Mouse (Mus musculus): ENCODE measurements at regions not wholly inside any gene's neighbourhood (a gene's known extent, or its start where the extent isn't known, plus 50 kb on each side); places are given as distances from the start of the nearest gene placed in this dataset.
A peak's percentile ranks its signal among the peaks of the same experiment; 100 is the strongest.

DNA sequence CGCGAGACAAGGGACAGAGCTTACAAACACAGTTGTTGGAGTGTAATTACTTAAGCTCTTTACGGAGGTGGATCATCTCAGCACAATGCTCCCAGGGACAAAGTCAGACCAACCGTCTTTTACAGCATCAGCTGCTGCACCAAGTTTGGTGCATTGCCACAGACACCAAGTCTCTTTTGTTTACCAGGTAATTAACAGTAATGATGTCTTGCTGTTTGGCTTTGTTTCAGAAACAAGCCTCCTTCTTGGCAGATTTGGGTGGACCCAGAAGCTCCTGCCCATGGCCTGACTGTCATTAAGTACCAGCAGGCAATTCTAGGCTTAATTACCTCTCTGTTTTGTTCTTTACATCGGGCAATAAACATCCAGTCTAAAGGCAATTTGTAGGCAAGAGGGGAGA is 572.0 kb upstream of the Itga1 start:
- no peak for DNase-seq (ENCODE audit: low read depth, low spot score)

DNA sequence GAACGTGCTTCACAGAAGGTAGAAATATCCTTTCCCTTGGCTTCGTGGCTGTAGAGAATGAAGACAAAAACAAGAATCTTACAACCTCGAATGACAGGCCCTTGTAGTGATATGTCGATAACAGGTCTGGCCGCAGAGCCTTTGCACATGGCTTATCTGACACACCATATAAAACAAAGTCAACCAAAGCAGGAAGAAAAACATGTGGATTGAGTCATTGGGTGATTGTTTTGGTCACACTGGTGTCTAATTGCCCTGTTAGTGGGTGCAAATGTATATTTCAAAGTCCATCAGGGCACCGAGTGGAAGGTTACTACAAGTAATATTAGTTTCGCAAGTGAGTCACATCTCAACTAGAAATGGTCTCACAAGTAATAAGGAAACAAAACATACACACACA is 569.9 kb upstream of the Itga1 start:
- DNase-seq (ENCODE audit: low read depth, low spot score): no peak

DNA sequence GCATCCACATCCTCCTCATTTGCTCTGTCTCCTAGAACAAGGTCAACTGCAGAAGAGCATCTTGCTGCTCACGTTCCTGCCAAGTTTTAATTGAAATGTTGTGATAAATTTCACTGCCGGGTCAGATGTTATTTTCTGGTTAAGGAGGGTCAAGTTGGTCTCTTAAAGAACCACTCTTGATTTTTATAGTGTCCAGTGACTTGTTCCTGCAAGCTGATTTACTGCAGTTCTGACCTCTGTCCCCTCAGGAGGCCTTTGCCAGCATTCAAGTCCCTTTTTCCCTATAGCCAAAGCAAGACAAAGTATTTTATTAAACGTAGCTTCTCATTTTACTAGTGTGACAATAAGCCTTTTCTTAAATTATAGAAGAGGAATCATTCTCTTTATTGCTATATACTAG is 567.8 kb upstream of the Itga1 start:
- no peak for DNase-seq (ENCODE audit: low read depth, low spot score)

DNA sequence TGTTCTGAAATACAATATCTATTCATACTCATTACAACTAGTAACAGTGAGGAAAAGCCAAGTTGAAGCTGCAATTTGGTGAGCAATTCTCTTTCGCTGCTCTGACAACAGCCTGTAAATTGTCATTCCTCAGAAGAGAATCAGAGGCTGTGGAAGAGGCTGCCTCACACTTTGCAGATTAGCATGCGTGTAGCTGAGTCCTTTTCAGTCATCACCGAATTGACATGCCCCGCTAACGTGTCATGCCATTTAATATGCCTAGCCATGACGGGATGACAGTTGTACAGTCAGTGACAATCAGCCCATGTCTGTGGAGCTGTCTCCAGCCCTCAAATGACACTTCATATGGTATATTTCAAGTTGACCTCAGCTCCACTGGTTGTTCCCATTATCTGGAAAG is 553.4 kb upstream of the Itga1 start:
- no peak for DNase-seq (ENCODE audit: low read depth, low spot score)

DNA sequence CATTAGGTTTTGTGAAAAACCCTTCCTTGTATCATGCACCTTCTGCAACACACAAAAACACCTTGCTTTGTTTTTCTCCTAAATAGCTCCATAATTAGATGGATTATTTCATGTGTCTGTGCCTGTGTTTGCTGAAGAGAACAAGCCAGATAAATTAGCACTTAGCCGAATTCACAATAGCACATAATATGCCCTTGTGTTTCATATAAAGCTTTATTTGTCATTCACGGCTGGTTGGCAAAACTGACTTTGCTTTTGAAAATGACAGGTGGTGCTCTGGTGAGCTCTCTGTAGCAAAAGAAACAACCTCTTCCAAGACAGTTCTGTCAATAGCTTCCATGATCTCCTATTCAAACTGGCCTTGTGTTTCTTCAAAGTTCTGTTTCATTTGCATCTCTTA is 551.2 kb upstream of the Itga1 start:
- no peak for DNase-seq (ENCODE audit: low read depth, low spot score)

DNA sequence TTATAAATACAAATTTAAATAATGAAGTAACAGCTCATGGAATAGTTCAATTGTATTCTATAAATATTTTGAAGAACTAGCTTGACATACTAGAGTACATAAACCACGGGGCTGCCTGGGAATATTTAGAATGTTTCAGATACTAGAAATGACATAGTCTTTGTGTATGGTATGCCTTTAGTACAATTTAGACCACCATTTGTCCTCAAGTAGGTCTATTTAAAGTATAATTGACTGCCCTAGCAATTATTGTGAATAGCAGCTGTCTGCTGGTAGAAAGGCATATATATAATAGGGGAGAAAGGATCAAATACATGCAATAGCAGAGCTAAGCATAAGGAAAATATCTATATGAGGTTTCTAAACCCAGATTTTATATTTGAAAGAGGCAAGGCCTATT is 550.6 kb upstream of the Itga1 start:
- no peak for DNase-seq (ENCODE audit: low read depth, low spot score)

DNA sequence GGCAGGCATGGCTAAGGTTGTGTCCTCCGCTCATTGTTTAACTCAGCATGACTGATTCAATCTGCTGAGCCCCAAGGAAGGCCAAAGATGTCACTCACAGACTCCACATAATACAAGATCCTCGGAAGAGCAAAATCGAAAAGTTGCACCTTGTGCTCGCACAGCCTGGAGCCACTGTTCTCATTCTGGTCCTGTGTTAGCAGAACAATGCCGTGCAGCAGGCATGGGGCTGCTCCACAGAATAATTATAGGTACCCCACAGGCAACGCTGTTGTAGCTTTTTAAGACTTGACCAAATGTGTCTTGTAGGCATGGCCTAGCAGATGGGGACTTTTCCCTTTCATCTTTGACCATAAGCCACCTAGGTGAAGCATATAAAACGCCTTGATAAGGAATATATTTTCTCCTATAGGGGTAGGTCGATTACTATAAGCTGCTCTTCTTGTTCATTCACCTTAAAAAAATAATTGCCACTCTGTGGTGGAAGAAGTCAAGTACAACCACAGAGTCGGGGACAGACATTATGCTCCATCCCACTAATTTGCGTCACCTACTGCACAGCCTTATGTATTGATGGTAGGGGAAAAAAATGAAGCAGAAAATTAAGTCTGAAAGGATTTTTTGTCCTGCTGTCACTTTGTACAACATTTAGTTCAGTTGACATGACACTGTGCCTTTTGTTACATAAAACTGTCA is 529.8 kb upstream of the Itga1 start:
- peak; percentile 44 for DNase-seq (ENCODE audit: low read depth, low spot score)

DNA sequence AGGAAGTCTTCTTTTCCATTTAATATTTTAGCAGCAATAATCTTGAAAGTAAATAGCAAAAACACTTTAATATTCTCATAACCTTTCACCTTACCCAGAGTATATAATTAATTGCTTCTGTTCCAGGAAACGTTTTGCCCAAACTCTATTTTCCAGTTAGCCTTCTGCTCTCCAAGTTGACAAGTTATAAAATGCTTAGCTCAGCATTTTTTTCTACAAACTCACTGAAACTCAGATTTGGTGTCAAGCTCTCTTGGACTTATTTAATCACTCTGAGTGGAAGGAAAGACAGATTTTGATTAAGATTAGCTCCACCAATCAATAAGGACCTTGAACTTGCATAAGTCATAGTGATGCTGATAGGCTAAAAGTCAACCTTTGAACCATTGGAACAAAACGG is 528.8 kb upstream of the Itga1 start:
- DNase-seq (ENCODE audit: low read depth, low spot score): no peak

DNA sequence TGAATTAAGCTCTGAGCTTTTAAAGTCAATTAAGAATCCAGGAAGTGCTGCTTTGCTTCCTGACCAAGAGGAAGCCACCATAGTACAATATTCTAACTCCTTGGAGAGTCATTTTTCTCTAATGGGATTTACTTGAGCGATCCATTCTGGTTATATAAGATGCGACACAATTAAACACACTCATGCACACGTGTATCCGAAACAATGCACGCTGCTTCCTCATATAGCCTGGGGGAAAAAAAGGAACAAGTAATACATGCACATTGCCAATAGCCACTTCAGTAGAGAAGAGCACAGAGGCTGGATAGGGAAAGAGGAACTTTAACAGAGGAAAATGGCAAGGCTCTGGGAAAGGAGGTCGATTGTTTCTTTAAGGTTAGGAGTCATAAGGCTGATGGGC is 511.4 kb upstream of the Itga1 start:
- DNase-seq (ENCODE audit: low read depth, low spot score): no peak

DNA sequence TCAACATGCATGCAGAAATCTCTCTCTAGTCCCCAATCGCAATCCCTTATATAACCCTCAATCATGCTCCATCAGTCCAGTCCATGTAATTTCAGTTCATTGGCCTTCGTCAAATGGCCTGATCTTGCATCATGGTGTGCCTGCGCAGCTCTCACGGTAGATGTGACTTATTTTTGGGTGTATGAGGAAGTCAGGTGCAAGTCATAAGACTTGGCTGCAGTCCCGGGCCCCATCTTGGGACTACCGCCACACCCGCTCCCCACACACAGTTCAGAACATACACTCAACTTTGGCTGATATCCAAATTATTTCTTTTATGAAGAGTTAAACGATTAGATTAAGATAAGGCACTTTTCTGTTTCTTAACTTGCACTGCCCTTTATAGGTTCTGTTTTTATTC is 504.7 kb upstream of the Itga1 start:
- no peak for DNase-seq (ENCODE audit: low read depth, low spot score)

DNA sequence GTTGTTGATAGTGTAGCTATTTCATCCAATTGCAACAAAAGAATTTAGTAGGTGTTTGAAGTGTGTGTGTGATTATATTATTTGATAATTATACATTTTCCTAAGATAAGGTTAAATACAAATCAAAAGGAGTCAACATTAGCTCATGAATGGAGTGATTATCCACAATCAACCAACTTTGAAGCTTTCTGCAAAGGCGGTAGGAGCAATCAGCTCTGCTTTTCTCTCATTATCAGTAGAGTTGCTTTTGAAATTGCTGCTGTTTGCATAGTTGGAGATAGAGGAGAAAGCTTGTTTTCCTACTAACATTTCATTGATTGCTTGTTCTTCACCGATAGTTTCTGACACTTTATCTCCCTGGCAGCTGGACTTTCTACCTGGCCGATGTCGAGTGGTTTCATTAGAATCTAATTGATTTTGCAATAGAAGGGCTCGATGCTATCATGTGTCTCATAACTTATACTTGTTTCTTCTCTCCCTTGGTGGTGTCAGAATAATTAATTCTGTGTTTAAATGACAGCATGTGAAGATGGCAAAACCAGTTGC is 493.4 kb upstream of the Itga1 start:
- no peak for DNase-seq (ENCODE audit: low read depth, low spot score)

DNA sequence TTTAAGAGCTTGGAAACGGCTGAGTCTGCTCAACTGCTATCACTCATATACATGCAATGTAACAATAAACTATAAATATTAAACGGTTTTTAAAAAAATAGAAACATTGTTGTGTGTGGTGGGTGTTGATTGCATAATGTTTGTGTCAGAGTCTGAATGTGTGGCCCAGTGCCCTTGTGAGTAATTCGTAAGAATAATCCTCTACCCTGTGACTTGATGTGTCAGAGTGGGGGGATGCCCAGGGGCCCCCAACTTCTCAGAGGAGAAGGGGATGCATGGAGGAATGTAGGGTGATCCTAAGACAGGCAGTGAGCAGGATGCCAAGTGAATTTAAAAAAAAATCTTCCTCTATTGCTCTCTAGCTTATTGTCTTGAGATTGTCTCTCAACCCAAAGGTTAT is 474.2 kb upstream of the Itga1 start:
- DNase-seq (ENCODE audit: low read depth, low spot score): no peak

DNA sequence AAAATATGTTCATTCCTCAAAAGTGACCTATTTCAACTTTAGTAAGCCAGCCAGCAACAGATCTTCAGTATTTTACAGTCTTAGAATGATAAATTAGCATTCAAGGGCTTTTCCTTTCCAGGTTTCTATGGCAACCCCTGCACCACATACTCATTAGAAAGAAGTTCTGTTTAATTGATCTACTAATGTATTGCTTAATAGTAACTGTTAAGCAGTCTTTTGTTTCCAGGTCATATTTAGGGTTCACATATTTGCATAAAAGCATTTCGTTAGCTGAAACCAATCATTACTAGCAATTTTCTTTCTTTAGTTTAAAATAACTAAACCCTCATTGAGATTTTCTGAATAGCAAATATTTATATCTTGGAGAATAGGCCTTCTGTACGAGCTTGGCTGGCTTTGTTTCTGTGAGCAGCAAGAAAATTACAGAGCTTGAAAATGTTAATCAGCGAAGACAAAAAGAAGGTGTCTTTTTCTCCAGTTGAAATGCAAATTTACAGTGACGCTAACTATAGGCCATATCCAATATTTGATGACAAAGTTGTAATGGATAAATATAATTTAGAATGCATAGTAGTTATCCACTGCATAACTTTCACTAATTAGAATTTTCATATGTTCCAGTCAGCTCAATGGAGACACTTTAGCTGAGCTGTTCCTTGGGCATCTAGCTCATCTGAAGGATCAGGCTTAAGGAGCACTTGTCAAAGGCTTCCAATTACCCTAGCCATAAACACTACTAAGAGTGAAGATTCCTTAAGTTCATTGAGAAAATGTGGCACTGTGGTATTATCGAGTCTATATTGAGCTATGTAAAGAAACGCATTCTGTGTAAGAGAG is 473.5 kb upstream of the Itga1 start:
- no peak for DNase-seq (ENCODE audit: low read depth, low spot score)

DNA sequence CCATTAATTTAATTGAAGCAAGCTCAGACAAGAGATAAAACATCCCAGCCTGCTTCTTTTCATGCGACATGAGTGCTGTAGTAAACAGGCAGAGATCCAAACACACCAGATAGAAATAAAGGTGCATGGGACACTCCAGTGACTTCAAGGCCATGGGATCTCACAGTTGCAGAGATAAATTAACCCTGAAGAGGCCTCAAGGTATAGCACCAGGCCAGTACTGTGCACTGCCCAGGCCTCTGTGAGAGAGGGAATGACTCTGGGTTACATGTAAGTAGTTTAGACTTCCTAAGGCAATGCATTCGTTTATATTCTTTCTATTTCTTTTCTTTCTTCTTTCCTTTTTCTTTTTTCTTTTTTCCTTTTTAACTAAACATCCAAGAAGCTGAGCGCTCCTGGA is 439.4 kb upstream of the Itga1 start:
- DNase-seq (ENCODE audit: low read depth, low spot score): no peak

DNA sequence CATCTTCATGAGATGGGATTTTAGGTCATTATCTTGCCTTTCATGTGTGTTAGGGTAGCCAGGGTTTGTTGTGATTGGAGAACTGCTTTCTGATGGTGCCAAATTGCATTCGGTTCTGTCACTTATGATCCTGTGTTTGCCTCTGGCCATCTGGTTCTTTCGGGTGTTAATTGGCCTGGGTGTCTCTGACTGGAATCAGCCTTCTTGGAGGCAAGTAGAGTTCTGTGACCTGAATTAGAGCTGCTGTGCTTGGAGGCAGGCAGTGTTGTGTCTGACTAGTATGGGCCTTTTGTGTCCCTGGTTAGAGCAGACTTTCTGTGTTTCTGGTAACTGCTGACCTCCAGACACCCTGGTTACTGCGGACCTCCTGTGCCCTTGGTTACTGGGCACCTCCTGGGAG is 434.1 kb upstream of the Itga1 start:
- DNase-seq (ENCODE audit: low read depth, low spot score): no peak

DNA sequence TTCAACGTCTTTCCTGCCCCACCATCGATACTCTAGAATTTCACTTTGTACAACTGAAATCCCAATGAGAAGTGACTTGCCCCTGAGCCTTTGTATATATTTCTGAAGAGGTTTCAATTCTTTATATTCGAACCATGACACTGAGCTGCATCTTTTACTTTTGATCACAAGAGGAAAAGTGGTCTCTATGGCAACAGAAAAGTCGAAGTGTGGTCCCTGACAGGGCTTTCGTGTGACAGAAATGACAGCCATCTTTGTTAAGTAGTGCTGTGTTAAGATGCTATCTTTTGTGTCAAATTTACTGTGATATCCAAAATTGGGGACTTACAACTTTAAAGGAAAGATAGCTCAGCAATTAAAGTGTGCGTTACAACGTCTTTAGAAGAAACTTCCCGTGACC is 412.1 kb upstream of the Itga1 start:
- DNase-seq (ENCODE audit: low read depth, low spot score): no peak

DNA sequence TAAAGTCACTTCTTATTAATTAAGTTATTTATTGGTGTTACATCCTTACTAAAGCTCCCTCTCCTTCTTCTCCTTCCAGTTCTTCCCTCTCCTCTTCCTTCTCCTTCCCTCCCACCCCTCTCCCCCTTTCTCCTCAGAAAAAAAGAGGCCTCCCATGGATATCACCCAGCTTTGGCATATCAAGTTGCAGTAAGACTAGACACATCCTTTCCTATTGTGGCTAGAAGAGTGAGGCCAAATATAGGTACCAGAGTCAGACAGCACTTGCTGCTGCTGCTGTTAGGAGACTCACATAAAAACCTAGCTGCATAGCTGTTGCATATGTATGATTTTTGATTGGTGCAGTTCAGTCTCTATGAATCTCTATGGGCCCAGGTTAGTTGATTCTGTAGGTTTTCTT is 410.4 kb upstream of the Itga1 start:
- no peak for DNase-seq (ENCODE audit: low read depth, low spot score)

DNA sequence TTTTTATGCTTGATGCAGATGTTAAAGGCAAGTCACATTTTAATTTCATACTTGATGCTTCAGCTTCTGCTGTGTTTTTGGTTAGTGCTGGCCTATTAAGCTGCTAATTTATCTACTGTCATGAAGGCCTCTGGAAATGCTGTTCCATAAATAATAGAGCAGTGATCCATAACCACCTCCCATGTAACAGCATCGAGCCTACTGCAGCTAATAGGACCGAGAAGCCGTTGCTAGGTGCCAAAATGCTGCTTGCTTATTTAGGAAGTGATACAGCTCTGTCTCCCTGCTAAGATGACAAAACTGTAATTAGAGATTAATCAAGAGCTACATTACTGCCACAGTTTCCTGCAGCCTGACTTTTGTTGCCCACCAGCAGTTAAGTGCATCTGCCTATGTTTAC is 406.9 kb upstream of the Itga1 start:
- no peak for DNase-seq (ENCODE audit: low read depth, low spot score)

DNA sequence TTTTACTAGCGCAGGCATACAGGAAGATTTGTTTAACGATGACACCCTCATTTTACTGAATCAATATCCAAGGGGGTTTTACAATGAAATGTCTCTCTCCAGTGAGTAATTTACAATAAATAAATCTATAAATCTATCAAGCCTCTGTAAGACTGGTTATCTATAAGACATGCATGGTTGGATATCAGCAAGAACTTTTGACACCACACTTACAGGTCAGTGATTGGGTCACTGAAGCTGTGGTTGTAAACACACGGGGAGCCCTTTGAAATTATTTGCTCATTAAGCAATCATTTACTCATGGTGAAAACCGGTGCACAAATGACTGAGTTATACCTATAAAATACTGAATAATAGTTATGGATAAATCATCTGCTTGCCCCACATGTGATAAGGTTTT is 392.6 kb upstream of the Itga1 start:
- DNase-seq (ENCODE audit: low read depth, low spot score): no peak

DNA sequence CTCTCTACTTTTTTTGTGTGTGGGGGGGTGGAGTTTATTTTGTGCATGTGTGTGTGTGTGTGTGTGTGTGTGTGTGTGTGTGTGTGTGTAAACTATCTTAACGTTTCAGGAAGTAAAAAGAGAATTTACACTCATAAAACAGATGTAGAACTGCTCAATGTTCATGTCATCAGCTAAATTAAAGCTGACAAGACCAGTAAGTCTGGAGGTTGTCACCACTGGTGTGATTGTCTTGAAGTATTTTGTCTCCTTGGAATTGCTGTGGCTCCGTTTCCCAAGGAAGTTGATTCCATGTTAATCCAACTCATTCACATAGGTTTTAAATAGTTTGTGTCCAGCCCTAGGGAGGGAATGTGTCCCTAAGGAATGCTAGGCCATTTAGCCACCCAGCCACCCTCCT is 374.1 kb upstream of the Itga1 start:
- peak; percentile 3 for DNase-seq (ENCODE audit: low read depth, low spot score)

DNA sequence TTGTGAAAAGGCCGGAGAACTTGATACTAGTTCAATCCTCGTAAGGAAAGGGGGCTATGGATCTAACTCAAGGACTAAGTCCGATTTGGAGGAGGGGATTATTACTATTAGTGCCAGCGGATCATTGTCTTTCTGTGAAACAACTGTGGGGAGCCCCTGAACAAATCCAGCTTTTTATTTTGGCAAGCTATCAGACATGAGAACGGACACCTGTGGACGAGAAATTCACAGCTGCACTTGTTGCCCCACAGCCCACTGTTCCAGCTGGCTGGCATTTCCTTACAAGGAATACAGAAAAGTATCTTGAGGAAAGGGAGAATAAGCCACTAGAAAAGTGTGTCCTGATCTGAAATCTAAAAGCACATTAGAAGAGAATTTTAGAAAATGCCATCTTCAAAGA is 363.9 kb upstream of the Itga1 start:
- no peak for DNase-seq (ENCODE audit: low read depth, low spot score)

DNA sequence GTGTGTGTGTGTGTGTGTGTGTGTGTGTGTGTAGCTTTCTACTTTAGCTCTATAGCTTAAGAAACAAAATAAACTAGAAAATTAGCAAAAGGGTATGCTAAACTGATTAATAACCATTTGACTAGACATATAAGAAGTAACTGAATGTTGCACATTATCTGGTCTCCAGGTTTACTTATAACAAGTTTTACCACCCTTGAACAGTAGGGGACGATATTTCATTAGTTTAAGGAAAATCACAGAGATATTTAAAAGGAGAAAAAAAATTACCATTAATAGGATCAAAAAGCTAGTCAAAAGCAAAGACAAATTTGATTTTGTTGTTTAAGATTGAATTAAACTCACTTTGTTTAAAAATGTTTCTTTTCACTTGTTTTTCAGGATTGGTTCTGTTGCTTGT is 349.5 kb upstream of the Itga1 start:
- no peak for DNase-seq (ENCODE audit: low read depth, low spot score)
